Comparison of ENCODE assay signal across 8 mouse cellular contexts in the genomic region with DNA sequence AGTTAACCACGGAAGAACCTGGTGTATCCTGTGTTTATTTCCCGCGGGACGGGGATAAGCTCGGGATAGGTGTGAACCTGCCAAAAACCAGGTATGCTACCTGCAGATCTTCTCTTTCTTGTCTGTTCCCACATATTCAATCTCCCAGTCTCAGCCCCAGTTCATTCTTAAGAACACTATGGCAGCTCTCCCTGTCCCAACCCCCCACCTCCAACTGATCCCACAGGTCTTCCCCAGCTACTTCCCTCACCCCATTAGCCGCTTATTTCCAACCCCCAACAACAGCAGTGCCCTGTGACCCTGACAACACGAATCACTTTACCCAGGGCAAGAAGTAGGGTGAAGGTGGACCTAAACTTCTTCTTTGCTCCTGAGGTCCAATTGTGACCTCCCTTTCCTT. TPM values are rescaled to one million over a fixed set of nuclear protein-coding genes. Genes with fewer than 3 reads are reported as not detected.
DNase-seq lines count a peak whose midpoint lies in the region; ATAC-seq and TF ChIP-seq lines count a peak whose summit lies in the region.

No protein-coding gene starts in this region.

- no peaks in the 10 kb centered on the region for H3K9me3 ChIP-seq in heart, embryonic 10.5 days
- peaks cover 29% of the 10 kb centered on the region for H3K9me3 ChIP-seq in E14TG2a.4 (ENCODE audit: low read length)
- H3K9me3 ChIP-seq in hindbrain, embryonic 10.5 days, result no peaks in the 10 kb centered on the region

- 0 out of 2 replicates have a peak, but pooled peaks have one; percentile 14 for ATAC-seq in megakaryocyte progenitor cell, adult 5-6 weeks (replicated peaks; ENCODE audit: poor library complexity)
- ATAC-seq in erythroid progenitor cell, adult 5-6 weeks (replicated peaks; ENCODE audit: low FRiP score, poor library complexity, severe bottlenecking), result no peak

- peaks cover 7% of the 10 kb centered on the region; the same call in 1 of the 2 replicates for H3K36me3 ChIP-seq in heart, embryonic 10.5 days
- peaks cover 13% of the 10 kb centered on the region for H3K36me3 ChIP-seq in E14TG2a.4 (ENCODE audit: insufficient read depth, low read length)
- no peaks in the 10 kb centered on the region for H3K36me3 ChIP-seq in hindbrain, embryonic 10.5 days

- TF ChIP-seq CTCF in E14TG2a.4 (conservative IDR thresholded peaks at IDR 0.05; ENCODE audit: low read length), result no peak

- DNase-seq in heart, embryonic 10.5 days (ENCODE audit: low spot score), result no peak
- no peak for DNase-seq in heart, postnatal 14 days
- DNase-seq in hindbrain, embryonic 10.5 days (ENCODE audit: low spot score), result no peak
- DNase-seq in right cerebral cortex, postnatal 14 days, result no peak
- no peak for DNase-seq in adrenal gland, adult 8-10 months

- 0 out of 2 replicates have a peak, but pooled peaks cover 7% of the 10 kb centered on the region for H3K4me1 ChIP-seq in heart, embryonic 10.5 days
- peaks cover 27% of the 10 kb centered on the region for H3K4me1 ChIP-seq in E14TG2a.4 (replicated peaks; ENCODE audit: low read depth, low read length)
- peaks cover 5% of the 10 kb centered on the region; the same call in 1 of the 2 replicates for H3K4me1 ChIP-seq in hindbrain, embryonic 10.5 days (replicated peaks)

- no peaks in the 10 kb centered on the region for H3K27me3 ChIP-seq in heart, embryonic 10.5 days (ENCODE audit: insufficient read depth, poor library complexity, severe bottlenecking)
- H3K27me3 ChIP-seq in E14TG2a.4 (ENCODE audit: insufficient read depth, low read length), result no peaks in the 10 kb centered on the region; the same call in 1 of the 2 replicates
- H3K27me3 ChIP-seq in hindbrain, embryonic 10.5 days (ENCODE audit: insufficient read depth, poor library complexity, severe bottlenecking), result no peaks in the 10 kb centered on the region

- intact Hi-C loops in heart, postnatal 14 days (cut with DNase I), result loop anchor here (2.0 kb wide), 1 partner anchor 130 kb away; no protein-coding TSS in a partner anchor

- H3K27ac ChIP-seq in heart, embryonic 10.5 days, result no peak overlapping the region
- H3K27ac ChIP-seq in hindbrain, embryonic 10.5 days, result no peak overlapping the region

- peak overlapping the region; percentile 38 for H3K4me3 ChIP-seq in heart, embryonic 10.5 days
- H3K4me3 ChIP-seq in E14TG2a.4 (replicated peaks; ENCODE audit: low read length), result 0 out of 2 replicates have a peak overlapping the region, but pooled peaks have one; percentile 26
- H3K4me3 ChIP-seq in hindbrain, embryonic 10.5 days, result peak overlapping the region; percentile 33; the same call in 1 of the 2 replicates

- WGBS in heart, embryonic 10.5 days, result 7% methylated on average over 7 of the region's 7 CpGs
- WGBS in hindbrain, embryonic 10.5 days, result 14% methylated on average over 7 of the region's 7 CpGs

RNA-seq across cellular contexts. Expression of a gene that starts 3.0 kb away (rescaled TPM):
- 5.6 and 6.3 TPM in 2 replicates for polyA plus RNA-seq in heart, embryonic 10.5 days (2016; fragmentation: Nextera tagmentation; extraction: Ambion mirVana)
- total RNA-seq in heart, postnatal 14 days (2021), result 1 to 10 TPM; 5.5 to 8.7 TPM
- polyA plus RNA-seq in hindbrain, embryonic 10.5 days (2016; fragmentation: Nextera tagmentation; extraction: Ambion mirVana), result 0.59 and 1.1 TPM in 2 replicates
- total RNA-seq in megakaryocyte progenitor cell, adult 5-6 weeks (2015), result 21.6 and 22.0 TPM in 2 replicates
- total RNA-seq in megakaryocyte progenitor cell, adult 5-6 weeks (2017), result 28.4 and 29.5 TPM in 2 replicates
- 4.6 and 11.9 TPM in 2 replicates for total RNA-seq in erythroid progenitor cell, adult 5-6 weeks (2015; ENCODE audit: low replicate concordance)
- 11.6 and 15.4 TPM in 2 replicates for total RNA-seq in erythroid progenitor cell, adult 5-6 weeks (2017; ENCODE audit: low replicate concordance)
- 1 to 10 TPM; 4.7 to 7.1 (median 6.9) TPM for total RNA-seq in adrenal gland, adult 8-10 months (2022)
